Mouse (Mus musculus) brain, adult 2 months (tissue): ENCODE results near the gene Cerk.
"Not testable (repeated sequence)": the region's sequence is repeated elsewhere in the genome, so short reads cannot be mapped to it uniquely, and the experiment has no call there.

Source experiments
- DNase-seq: peaks from one replicate; pipeline ENCODE4 v3.0.0; 2011; ENCODE audit warnings: low read depth, low spot score

The Cerk gene

GRCm38 (mm10) chr15:86185689-86186569 lies at the start of gene Cerk:
Gene Cerk (minus strand): TSS chr15:86186141.
- peak; percentile 93 for DNase-seq

- peak; percentile 92 for DNase-seq
These were observed 48.8 kb upstream of the Cerk start for GRCm38 (mm10) chr15:86234517-86235441.

- no peak for DNase-seq
These were observed 48.1 kb upstream of the Cerk start for GRCm38 (mm10) chr15:86234001-86234400.

DNA sequence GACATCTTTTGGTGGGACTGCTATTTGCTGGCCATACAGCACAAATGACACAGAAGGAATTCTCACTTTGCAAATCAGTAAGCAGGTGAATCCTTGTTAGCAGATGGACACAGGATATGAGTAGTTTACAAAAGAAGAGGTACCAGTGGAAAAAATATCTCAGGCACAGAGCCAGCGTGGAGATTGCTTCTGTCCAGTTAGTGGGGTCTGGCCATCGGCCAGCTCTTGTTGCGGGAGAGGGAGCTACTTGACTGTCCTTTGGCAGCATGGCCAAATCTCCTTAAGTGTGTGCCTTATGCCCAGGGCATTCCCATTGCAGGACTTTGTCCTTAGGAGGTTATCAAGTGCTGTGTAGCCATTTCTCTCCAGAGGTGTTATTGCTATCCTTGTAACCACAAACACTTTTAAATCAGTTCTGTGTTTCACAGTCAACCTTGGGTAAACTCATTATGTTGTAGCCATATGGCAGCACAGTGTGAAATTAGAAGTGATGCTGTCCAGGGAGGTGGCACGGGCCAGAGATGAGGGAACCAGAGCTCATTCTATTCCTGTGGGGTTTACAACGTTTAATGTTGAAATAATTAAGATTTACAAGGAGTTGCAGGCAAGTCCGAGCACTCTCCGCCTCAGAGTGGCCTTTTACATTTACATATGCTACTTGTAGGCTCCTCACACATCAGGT lies 46.0 kb upstream of the Cerk start:
- peak; percentile 98 for DNase-seq

- DNase-seq, result no peak
These were observed 45.2 kb upstream of the Cerk start for GRCm38 (mm10) chr15:86231170-86231569.

DNA sequence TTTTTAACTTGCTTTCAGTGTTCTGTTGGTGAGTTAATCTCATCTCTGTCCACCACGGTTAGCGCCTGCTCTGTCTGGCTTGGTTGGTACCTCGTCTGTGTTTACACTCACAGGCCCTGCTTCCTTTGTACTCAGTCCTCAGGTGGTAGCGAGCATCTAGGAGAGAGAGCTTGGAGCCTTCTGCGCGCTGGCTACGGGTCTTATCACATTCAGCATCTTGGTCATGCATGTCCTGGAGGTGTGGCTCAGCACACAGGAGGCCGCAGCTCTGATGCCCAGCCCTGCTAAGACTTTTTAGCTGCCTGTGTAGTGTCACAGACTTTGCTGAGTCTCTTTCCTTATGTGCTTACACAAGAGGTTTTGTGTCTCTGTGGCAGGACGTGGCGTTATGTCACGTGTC lies 43.7 kb upstream of the Cerk start:
- DNase-seq, result no peak

- no peak for DNase-seq
These were observed 43.1 kb upstream of the Cerk start for GRCm38 (mm10) chr15:86229088-86229487.

- DNase-seq, result peak; percentile 80
These were observed 42.2 kb upstream of the Cerk start for GRCm38 (mm10) chr15:86228186-86228585.

DNA sequence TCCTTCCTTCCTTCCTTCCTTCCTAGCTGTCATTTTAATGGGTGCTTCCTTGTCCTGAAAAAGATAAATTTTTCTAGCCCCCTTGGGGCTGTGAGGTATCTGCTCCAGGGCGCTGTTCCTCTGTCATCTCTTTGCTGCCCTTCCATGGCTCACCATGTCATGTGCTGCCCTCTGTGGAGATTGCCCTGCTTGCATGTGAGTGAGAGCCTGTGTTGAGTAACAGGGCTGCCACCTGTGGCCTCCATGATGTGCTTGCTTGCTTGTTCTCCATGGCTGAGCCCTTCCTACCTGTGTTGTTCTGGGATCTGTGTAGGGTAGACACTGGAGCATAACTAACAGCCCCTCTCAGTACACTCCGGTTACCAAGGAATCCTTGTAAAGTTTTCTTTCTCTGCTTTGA lies 41.0 kb upstream of the Cerk start:
- DNase-seq, result no peak

DNA sequence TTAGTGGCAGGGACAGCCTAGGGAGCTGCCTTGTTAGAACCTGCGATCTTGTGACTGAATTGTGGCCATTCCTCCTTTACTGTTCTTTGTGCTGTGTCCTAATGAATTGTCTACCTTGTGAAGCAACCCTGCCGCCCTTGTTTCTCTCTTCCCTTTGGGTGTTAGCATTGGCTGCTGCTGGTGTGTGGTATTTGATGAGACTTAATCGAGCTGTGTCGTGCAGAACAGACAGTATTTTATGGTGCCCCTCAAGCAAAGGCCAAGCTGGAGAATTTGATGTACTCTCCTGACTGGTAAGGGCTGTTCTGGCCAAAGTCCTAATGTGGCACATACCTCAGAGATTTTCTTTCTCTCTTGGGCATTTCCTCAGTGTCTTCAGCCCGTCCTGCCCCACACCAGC lies 40.3 kb upstream of the Cerk start:
- no peak for DNase-seq

- peak; percentile 84 for DNase-seq
These were observed 39.1 kb upstream of the Cerk start for GRCm38 (mm10) chr15:86224972-86225551.

GRCm38 (mm10) chr15:86221901-86222300 lies 36.0 kb upstream of the Cerk start:
- not testable (repeated sequence) for DNase-seq

- no peak for DNase-seq
These were observed 35.4 kb upstream of the Cerk start for GRCm38 (mm10) chr15:86221369-86221768.

GRCm38 (mm10) chr15:86220715-86221114 lies 34.8 kb upstream of the Cerk start:
- DNase-seq, result no peak

DNA sequence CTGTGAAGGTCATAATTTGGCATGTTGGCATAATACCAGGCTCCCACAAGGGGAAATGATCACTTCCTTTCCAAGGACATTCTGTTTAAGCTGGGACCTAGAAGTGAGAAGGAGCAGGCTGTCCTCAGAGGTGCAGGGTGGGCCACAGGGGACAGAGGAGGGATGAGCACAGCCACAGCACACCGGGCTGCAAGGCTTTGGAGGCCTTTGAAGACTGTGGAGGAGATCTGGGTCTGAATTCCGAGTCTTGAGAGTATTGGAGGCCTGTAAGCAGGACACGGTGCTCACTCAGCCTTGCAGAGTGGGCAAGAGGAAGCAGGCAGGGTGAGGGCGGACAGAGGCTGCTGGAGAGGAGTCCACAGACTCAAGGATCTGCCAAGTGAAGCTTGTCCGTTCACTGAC lies 34.3 kb upstream of the Cerk start:
- no peak for DNase-seq

DNA sequence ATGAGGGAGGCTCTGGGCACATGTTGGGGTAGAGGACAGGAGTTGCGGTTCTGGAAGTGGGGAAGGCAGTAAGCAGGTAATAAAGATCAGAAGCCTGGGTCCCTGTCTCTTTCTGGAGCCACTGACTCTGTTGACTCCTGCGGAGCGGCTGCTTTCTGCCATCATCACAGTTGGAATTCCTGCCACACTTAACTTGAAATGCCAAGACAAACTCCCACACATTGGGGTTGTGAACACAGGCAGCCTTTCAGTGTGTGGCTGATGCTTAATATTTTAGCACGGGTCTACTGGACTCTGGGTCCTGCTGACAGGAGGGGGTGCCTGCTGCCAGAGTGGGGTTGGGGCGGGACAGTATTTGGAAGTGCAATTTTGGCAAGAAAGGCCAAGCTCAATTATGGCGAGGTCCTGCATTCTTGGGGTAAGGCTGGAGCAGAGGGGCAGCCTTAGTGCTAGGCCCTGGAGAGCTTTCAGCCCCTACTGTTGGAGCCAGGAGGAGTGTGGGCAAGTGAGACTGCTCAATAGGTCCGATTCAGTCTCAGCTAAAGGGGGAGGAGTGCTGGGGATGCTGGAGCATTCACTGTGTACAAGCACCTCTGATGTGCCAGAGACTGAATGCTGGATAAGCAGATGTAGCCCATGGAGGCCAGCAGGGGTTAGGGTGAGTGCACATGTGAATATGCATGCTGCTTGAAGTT lies 33.7 kb upstream of the Cerk start:
- peak; percentile 76 for DNase-seq

DNA sequence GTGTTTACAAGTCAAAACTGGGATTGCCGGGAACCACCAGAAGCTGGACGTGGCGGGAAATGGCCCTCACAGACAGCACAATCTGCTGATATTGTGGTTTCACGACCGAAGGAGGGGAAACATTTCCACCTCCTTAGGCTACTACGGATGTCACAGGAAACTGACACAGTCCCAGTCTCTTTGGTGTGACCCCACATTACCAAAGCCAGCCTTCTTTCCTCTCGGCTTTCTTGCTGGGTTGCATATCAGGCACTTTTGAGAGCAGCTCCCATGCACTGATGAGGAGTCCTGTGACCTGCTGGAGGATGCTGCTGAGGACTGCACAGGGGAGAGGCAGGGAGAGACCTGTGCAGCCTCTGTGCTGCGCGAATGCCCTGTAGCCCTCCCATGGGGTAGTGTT lies 30.7 kb upstream of the Cerk start:
- not testable (repeated sequence) for DNase-seq

GRCm38 (mm10) chr15:86214549-86215201 lies 28.7 kb upstream of the Cerk start:
- no peak for DNase-seq

GRCm38 (mm10) chr15:86213753-86214548 lies 28.0 kb upstream of the Cerk start, which contains the start of gene Tbc1d22a:
Gene Tbc1d22a (plus strand): TSS chr15:86214459.
- peak; percentile 98 for DNase-seq
